Mouse (Mus musculus) heart, postnatal 0 days (tissue): ENCODE data around the gene Pcgf5. TPM values are rescaled to one million over a fixed set of nuclear protein-coding genes. Genes with fewer than 3 reads are reported as not detected.

Experiments
- ATAC-seq: fragments of 200-750 bp; cut with Nextera tagmentation; 2 replicates; pipeline ENCODE4 v1.8.0; 2017; ENCODE audit warnings: low read depth, moderate number of reproducible peaks, moderate library complexity; ENCODE audit not compliant: insufficient read depth
- DNase-seq: peaks from one replicate; pipeline ENCODE4 v3.0.0-alpha.2; 2016; ENCODE audit warnings: low spot score
- H3K27ac ChIP-seq: fragments of 300-500 bp; sonication (generic); 2 replicates; pipeline ENCODE4 v1.5.1; 2014; ENCODE audit warnings: low read depth, mild to moderate bottlenecking
- H3K27me3 ChIP-seq: fragments of 300-500 bp; sonication (generic); 2 replicates; pipeline ENCODE4 v1.6.1; 2014; ENCODE audit warnings: low read length, mixed read lengths; ENCODE audit not compliant: control insufficient read depth, insufficient read depth
- H3K36me3 ChIP-seq: fragments of 300-500 bp; sonication (generic); replicated peaks from 2 replicates; pipeline ENCODE4 v1.6.1; 2014; ENCODE audit warnings: low read length, mixed read lengths; ENCODE audit not compliant: control insufficient read depth, insufficient read depth
- H3K4me1 ChIP-seq: fragments of 300-500 bp; sonication (generic); 2 replicates; pipeline ENCODE4 v1.6.1; 2014; ENCODE audit warnings: antibody characterized with exemption; ENCODE audit not compliant: control insufficient read depth, insufficient read depth
- H3K4me2 ChIP-seq: fragments of 300-500 bp; sonication (generic); 2 replicates; pipeline ENCODE4 v1.6.1; 2014; ENCODE audit warnings: low read depth, mild to moderate bottlenecking, low read length, moderate library complexity
- H3K4me3 ChIP-seq: fragments of 300-500 bp; sonication (generic); 2 replicates; pipeline ENCODE4 v1.5.1; 2014; ENCODE audit warnings: low read depth, low read length
- H3K9ac ChIP-seq: fragments of 300-500 bp; sonication (generic); replicated peaks from 2 replicates; pipeline ENCODE4 v1.6.1; 2014; ENCODE audit warnings: low read depth, low read length, mixed read lengths
- H3K9me3 ChIP-seq: fragments of 300-500 bp; sonication (generic); replicated peaks from 2 replicates; pipeline ENCODE4 v1.6.1; 2016; ENCODE audit warnings: low read length; ENCODE audit not compliant: control insufficient read depth
- CTCF ChIP-seq: IDR thresholded peaks from 2 replicates; pipeline ENCODE4 v1.5.1; 2016; ENCODE audit warnings: antibody characterized with exemption, control low read depth, low read depth
- EP300 ChIP-seq: IDR thresholded peaks from 2 replicates; pipeline ENCODE4 v1.6.1; 2016; ENCODE audit warnings: antibody characterized with exemption, low read depth
- WGBS: fragments of 180-500 bp; shearing (Covaris S2); extraction: QIAGEN DNeasy Blood & Tissue Kit; methylation state at CpG from one replicate; pipeline ENCODE4 v1.1.7; 2014; 5-methylcytosine and 5-hydroxymethylcytosine counted together
- polyA plus RNA-seq: library from polyadenylated mRNA; unstranded; fragments of >200 nt; fragmentation: Nextera tagmentation; extraction: Ambion mirVana; gene quantifications from 2 replicates; pipeline ENCODE4 v1.2.1, GENCODE M21; 2015
- total RNA-seq: library from RNA; depleted of rRNA; stranded (reverse); fragments of >200 nt; gene quantifications from 2 replicates; pipeline ENCODE4 v1.2.3, GENCODE M21; 2014; ENCODE audit warnings: low replicate concordance

Pcgf5 gene
- total and polyA plus RNA-seq, 2 experiments from 2014 or later = 34.3 to 56.5 TPM

- Histone ChIP-seq H3K4me3 (no peak overlapping the region), H3K27me3 (no peaks in the 10 kb centered on the region), H3K27ac (no peak overlapping the region), H3K4me1 (no peaks in the 10 kb centered on the region), H3K36me3 (peaks cover 18% of the 10 kb centered on the region), H3K4me2 (no peak overlapping the region), H3K9ac (no peak overlapping the region), H3K9me3 (no peaks in the 10 kb centered on the region)
- WGBS = 95% methylated on average over 4 of the region's 4 CpGs
- no peak for ATAC-seq
- DNase-seq = no peak
- TF ChIP-seq EP300 (no peak), CTCF (no peak)
These were observed 105.3 kb downstream of the Pcgf5 start for GRCm38 (mm10) chr19:36453451-36453850.

- no peaks in the 10 kb centered on the region for H3K36me3 ChIP-seq
- DNase-seq (peak; percentile 30), ATAC-seq (peak; percentile 57)
- H3K9ac ChIP-seq = no peak overlapping the region
- no peak overlapping the region for H3K27ac ChIP-seq
- no peak overlapping the region for H3K4me3 ChIP-seq
- H3K27me3 ChIP-seq = no peaks in the 10 kb centered on the region
- TF ChIP-seq EP300 (no peak), CTCF (peak; percentile 72)
- no peak overlapping the region for H3K4me2 ChIP-seq
- no peaks in the 10 kb centered on the region for H3K9me3 ChIP-seq
- no peaks in the 10 kb centered on the region for H3K4me1 ChIP-seq
- 10% methylated on average over 6 of the region's 6 CpGs for WGBS
These were observed 122.0 kb downstream of the Pcgf5 start for GRCm38 (mm10) chr19:36470106-36470505.

DNA sequence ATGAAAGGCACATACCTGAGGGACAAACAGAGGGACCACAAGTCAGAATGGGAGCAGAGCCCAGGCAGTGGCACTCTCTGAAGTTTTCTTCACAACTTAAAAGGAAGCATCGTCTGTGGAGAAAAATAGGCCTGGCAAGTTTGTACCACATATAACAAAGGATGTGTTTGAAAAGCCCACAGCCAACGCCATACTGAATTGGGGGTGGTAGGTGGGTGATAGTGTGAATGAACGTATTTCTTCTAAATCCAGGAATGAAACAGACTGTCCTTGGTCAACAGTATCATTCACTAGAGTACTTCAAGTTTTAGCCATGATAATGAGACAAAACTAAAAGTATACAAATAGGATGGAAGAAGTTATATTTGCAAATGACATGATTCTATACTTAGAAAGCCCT, 123.2 kb downstream of the Pcgf5 start:
- ATAC-seq (no peak), DNase-seq (no peak)
- Histone ChIP-seq H3K27me3 (no peaks in the 10 kb centered on the region), H3K4me2 (no peak overlapping the region), H3K9ac (no peak overlapping the region), H3K4me1 (no peaks in the 10 kb centered on the region), H3K9me3 (no peaks in the 10 kb centered on the region), H3K27ac (no peak overlapping the region), H3K36me3 (no peaks in the 10 kb centered on the region), H3K4me3 (no peak overlapping the region)
- 86% methylated on average over 3 of the region's 3 CpGs for WGBS
- TF ChIP-seq EP300 (no peak), CTCF (no peak)

GRCm38 (mm10) chr19:36476596-36476995, 128.5 kb downstream of the Pcgf5 start:
- WGBS = 94% methylated on average over 4 of the region's 4 CpGs
- no peak for ATAC-seq
- no peaks in the 10 kb centered on the region for H3K9me3 ChIP-seq
- no peak for DNase-seq
- H3K9ac ChIP-seq = no peak overlapping the region
- H3K4me2 ChIP-seq = no peak overlapping the region
- H3K4me1 ChIP-seq = no peaks in the 10 kb centered on the region
- H3K4me3 ChIP-seq = no peak overlapping the region
- H3K27ac ChIP-seq = no peak overlapping the region
- no peaks in the 10 kb centered on the region for H3K36me3 ChIP-seq
- no peaks in the 10 kb centered on the region for H3K27me3 ChIP-seq
- TF ChIP-seq EP300 (no peak), CTCF (no peak)

GRCm38 (mm10) chr19:36477151-36477550, 129.0 kb downstream of the Pcgf5 start:
- no peaks in the 10 kb centered on the region for H3K4me1 ChIP-seq
- H3K36me3 ChIP-seq = no peaks in the 10 kb centered on the region
- H3K4me2 ChIP-seq = peak overlapping the region; percentile 27; the same call in 1 of the 2 replicates
- ATAC-seq (no peak), DNase-seq (no peak)
- no peak overlapping the region for H3K9ac ChIP-seq
- TF ChIP-seq CTCF (no peak), EP300 (no peak)
- no peaks in the 10 kb centered on the region for H3K9me3 ChIP-seq
- no peak overlapping the region for H3K27ac ChIP-seq
- 40% methylated on average over 9 of the region's 9 CpGs for WGBS
- H3K27me3 ChIP-seq = no peaks in the 10 kb centered on the region
- no peak overlapping the region for H3K4me3 ChIP-seq

DNA sequence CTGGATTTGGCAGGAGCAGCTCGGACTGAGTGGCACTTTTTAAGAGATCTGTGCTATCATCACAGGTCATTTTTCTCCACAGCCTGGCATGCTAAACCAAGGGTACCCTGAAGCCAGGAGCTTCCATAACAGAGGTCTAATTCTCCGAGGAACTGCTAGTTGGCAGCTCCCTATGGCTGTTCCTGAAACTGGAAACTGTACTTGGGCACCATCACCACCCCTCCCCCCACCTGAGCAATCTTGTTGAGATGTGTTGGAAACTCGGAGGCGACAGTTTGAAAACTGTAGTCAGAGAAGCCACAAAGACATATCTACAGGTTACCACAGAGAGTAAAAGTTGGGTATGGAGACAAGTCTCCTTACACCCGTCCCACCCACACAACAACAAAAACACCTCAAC, 129.6 kb downstream of the Pcgf5 start:
- DNase-seq = no peak
- Histone ChIP-seq H3K9ac (no peak overlapping the region), H3K27ac (no peak overlapping the region), H3K4me3 (no peak overlapping the region), H3K27me3 (no peaks in the 10 kb centered on the region), H3K4me1 (no peaks in the 10 kb centered on the region), H3K36me3 (no peaks in the 10 kb centered on the region), H3K9me3 (no peaks in the 10 kb centered on the region), H3K4me2 (peak overlapping the region; percentile 27; the same call in 1 of the 2 replicates)
- WGBS = 42% methylated on average over 5 of the region's 5 CpGs
- no peak for TF ChIP-seq EP300
- TF ChIP-seq CTCF = no peak
- ATAC-seq = no peak
